Mouse (Mus musculus) megakaryocyte progenitor cell, adult 5-6 weeks (primary cell): ENCODE data around the gene Sec23ip. TPM values are rescaled to one million over a fixed set of nuclear protein-coding genes. Genes with fewer than 3 reads are reported as not detected.

Experiments
- ATAC-seq: replicated peaks from 2 replicates; pipeline ENCODE4 v1.8.0; 2016; ENCODE audit warnings: mild to moderate bottlenecking, moderate TSS enrichment, inconsistent platforms; ENCODE audit not compliant: poor library complexity
- total RNA-seq, 2 experiments: library from RNA; stranded (forward) in 1 of 2; stranded (reverse) in 1 of 2; fragments of 157-497, 149-512 nt in 1 of 2; fragments of 200-1000 nt in 1 of 2; gene quantifications; 2 replicates each; pipeline versions ENCODE4 v1.2.3 to v1.2.4; 2015 to 2017

Gene Sec23ip
- total RNA-seq (2015) (36.5 and 38.7 TPM in 2 replicates), total RNA-seq (2017) (48.2 and 54.3 TPM in 2 replicates)

DNA sequence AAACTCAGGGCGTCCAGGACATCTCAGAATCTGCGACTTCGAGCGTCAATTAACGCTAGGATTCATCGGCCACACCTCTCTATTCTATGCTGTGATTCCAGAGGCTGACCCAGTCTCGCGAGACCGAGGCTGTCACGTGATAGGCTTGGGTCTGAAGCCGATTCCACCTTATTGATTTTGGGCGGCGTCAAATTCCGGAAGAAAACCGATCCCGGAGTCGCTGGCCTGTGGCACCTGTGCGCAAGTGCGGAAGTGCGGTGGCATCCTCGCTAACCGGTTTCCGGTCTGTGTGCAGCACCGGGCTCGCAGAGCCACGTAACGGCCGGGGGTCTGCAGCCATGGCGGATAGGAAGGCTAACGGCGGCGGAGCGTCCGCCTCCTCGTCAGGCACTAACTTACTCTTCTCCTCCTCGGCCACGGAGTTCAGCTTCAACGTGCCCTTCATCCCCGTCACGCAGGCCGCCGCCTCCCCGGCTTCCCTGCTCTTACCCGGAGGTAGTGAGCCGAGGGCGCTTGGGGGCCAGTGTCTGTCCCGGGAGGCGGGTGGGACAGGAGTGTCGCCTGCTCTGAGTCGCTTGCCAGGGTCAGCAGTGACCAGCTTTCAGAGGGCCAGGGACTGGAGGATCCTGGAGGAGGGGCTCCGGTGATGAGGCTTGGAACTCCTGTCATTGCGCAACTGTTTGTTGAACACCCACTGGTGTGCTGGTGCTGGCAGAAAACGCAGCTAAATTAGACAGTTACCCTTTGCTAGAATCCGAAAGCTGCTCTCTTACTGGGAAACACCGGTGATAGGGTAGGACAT lies at the start of gene Sec23ip:
Gene Sec23ip, plus strand, starts transcription at position 260 of the 802 bp plus-strand sequence.
- ATAC-seq, result peak; percentile 74

DNA sequence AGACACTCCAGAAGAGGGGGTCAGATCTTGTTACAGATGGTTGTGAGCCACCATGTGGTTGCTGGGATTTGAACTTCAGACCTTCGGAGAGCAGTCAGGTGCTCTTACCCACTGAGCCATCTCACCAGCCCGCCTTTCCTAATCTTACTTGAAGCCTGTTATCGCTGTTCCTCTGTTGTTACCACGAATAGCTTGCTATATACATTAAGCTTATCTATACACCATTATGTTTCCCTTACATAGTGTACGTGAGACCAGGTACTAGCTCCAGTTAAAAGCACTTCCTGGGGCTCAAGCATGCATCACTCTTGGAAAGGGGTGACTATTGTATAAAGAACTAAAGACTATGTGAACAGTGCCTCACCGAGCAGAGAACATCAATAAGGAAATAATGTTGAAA lies 44.8 kb upstream of the Sec23ip start:
- ATAC-seq, result 0 out of 2 replicates have a peak, but pooled peaks have one; percentile 39

DNA sequence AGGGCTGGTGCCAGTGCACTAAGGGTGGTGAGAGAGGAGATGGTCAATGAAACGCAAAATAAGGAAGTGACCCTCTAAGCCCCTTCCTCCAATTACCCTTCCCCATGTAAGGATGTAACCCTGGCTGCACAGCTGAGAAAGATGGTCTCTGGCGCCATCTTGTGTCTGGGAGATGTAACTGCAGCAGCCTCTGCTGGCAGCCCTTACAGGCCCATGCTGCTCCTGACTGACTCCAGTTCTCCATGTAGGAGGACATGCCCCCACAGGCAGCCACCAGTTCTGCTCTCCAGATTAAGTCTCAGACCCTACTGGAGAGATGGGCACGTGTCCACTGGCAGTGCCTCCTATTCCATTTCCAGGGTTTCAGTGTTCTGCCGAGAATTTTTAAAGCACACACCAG lies 39.0 kb upstream of the Sec23ip start:
- ATAC-seq, result peak; percentile 97

DNA sequence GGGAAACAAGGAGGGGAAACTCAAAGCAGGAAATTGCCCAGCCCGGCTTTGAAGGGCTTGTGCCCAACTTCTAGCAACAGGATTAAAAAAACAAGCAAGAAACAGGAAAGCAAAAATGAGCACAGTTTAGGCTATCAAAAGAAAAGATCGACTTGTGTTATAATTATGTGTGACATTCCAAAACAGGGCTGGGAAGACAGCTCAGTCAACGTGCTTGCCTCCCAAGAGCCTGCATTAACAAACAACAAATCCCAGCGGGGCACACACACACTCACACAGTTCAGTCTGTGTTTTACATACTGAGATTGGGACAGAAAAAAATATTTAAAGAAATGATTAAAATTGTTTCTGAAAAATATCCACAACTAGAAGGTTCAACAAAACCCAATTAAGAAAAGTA lies 26.8 kb upstream of the Sec23ip start:
- ATAC-seq, result no peak

DNA sequence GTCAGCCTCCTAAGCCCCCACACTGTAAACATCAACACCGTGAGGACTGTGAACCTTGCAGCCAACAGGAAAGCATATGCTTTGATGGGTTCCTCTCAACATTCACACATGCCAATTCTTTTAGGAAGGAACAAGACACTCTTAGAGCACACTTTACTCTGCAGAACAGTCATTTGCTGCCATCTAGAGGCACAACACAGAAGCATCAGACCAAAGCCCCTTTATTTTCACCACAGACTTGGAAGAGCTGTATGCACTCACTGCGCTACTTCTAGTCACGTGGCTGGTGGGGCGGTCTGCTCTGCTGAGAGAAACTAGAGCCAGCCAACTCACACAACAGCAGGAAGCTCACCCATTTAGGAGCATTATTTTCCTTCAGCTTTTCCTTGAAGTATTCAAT lies 20.0 kb upstream of the Sec23ip start:
- ATAC-seq, result peak; percentile 96

DNA sequence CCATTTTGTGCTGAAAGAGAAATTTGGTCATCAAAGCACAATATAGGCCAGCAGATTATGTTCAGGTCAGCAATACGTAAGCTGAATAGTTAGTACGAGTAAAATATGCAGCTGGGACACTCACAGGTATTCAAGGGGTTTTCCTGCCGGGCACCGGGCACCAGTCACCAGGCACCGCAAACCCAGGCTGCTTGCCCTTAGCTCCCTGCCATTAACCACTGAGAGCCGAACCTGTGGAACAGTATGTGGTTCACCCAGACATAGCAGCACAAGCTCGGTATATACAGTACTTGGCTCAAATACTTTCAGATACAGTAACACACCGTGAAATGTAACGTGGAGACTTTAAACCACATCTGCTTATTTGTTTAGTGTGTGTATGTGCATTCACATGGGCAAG lies 19.6 kb upstream of the Sec23ip start:
- ATAC-seq, result no peak

DNA sequence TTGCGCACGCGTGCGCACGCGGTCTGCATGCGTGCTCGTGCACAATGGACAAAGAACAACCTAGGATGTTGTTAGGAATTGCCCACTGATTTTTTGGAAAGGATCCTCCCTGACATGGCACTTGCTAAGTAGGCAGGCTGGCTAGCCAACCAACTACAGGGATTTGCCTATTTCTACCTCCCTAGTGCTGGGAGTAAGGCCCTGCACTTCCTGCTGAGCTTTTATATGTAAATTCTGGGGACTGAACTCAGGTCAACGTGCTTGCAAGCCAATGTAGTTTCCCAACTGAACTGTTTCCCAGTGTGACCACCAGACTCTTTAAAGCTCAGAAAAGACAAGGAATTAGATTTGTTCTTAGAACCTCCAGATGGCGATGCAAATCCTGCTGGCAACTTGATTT lies 17.7 kb upstream of the Sec23ip start:
- ATAC-seq, result no peak

DNA sequence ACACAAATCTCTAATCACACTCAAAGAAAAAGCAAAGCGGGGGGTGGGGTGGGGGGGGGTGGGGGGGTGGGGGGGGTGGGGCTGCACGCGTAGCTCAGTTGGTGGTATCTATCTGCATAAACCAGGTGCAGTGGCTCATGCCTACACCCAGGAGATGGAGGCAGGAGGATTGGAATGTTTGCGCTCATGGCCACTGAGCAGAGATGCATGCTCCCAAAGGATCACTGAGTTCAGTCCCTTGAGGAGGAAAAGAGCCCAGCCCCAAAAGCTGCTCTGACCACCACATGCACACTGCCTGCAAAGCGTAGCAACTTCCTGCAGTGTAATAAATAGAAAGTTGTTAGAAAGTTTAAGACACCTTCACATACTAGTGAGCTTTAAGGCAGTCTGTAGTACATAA lies 17.0 kb upstream of the Sec23ip start:
- no peak for ATAC-seq

DNA sequence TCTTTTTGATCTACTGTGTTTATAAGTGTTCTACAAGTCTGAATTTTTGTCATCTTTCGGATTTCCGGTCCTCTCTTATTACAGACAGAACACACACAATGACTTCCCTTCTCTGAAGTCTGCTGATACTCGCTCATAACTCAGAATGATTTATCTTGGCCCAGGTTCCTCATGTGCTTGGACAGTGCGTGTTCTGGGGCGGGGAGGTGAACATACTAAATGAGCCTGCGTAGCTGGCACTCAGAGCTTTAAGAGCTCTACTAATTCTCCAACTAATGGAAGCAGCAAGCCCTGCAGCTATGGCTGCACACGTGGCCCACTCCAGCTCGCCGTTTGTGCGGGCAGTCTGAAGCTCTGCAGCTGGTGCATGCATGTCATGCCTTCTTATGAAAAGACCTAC lies 16.0 kb upstream of the Sec23ip start:
- peak; percentile 46 for ATAC-seq

DNA sequence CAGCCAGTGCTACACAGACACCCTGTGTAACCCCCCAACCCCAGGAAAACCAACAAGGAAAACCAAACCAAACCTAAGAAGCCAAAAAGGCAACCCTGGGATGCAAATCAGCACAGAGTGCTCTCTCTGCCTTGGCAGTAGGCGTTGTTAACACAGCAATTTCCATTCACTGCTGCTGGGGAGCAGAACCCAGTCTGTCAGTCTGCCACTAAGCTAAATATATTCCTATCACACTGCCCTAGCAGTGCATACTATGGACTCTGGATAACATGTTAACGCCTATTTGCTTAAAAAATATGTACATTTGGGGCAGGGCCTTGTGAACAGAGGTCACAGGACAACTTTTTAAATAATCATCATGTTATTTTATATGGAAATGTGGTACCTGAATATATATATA lies 13.2 kb upstream of the Sec23ip start:
- ATAC-seq, result no peak

DNA sequence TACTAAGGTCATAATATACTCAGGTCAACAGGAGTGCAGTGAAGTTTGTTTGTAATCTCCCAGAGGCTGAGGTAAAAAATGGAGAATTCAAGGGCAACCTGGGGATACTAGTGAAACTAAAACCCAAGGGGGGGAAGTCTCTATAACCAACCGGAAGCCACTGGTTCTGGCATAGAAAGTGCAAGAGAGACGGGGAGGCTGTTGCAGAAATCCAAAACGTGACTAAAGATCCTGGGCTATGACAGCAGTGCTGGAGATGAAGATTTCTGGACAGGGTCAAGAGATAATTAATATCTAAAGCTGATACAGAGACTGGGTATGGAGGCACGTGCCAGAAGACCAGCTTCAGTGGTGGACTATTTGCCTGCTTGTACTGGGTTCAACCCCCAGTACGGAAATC lies 6.7 kb upstream of the Sec23ip start:
- 0 out of 2 replicates have a peak, but pooled peaks have one; percentile 18 for ATAC-seq

DNA sequence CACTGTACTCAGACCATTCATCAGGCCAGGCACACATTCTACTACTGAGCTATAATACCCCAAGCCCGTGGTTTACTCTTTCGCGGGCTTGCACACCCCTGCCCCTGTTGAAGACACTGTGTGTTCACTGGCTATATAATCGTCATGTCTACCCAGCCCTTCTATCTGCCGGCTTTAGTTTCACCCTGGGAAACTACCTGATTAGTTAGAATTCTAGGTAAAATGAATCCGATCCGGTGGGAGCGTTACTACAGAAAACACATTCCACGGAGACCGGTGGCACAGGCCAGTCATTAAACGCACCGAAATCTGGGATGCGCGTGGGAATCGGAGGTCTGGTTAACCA lies 5.7 kb upstream of the Sec23ip start:
- no peak for ATAC-seq

DNA sequence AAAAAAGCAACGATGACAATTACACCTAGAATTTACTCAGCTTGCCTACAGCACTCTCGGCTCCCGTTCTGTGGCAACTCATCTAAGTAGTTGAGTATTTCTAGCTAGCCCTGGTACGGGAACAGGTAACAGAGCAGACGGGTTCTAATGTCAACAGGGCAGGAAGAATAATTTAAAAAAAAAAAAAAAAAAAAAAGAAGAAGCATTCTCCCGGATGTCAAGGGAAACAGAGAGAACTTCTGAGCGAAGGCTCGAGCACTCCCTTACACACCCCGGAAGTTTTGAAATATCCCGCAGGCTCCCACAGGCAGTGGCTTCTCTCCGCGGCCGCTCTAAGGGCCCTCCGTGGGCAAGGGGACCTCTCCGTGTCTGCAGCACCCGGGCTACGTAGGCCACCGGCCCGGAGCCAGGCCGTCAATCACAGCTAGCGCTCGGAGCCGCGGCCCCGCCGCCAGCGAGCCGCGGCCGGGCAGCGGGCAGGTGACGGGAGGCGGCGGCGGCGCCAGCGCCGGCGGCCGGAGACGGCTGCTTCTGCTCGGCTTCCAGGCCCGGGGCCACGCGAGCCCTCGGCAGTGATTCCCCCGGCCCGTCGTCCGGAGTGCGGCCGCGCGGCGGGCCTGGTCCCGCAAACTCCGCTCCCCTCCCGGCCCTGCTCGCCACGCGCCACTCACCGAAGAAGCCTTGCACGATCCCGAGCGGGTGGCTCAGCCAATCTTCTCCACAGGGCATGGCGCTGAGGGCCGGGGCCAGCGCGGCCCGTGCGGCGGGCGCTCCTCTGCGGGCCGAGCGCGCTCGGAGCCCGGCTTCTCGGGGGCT lies 5.1 kb upstream of the Sec23ip start:
- peak; percentile 59 for ATAC-seq

DNA sequence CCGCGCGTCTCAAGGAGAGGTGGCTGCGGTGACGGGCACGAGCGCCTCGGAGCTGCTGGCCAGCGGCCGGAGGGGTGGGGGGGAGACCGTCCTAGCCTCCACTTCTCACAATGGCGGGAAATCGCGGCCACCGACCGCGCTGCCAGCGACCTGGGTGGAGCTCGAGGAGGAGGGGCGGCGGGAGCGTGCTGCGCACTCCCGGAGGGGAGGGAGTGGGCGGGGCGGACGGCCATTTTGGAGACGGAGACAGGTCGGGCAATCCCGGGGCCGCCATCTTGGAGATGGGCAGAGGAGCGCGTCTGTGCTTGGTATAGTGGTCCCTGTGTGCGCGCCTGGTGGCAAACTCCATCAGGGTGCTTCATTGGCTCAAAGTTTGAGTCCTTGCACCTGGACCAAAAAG lies 4.4 kb upstream of the Sec23ip start, which contains the start of gene Mcmbp:
Gene Mcmbp, minus strand, starts transcription at position 162 of the 400 bp plus-strand sequence.
- ATAC-seq, result peak; percentile 73

DNA sequence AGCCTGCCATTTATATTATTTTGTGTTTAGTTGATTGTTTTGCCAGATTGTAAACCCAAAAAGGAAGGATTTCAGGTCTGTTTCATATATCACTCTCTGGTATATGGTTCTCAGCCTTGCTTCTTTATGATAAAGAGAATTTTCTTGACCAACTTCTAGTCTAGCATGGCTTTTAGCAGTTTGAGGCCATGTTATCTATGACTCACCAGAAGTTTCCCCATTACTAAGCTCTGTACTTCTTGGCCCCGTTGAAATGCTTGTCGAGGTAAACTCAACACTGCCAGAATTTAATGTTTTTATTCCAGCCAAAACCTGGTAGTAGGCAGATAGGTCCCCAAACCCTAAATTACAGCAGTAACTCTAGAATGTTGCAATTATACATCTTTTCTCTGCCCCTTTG lies 845 bp upstream of the Sec23ip start:
- ATAC-seq, result no peak

DNA sequence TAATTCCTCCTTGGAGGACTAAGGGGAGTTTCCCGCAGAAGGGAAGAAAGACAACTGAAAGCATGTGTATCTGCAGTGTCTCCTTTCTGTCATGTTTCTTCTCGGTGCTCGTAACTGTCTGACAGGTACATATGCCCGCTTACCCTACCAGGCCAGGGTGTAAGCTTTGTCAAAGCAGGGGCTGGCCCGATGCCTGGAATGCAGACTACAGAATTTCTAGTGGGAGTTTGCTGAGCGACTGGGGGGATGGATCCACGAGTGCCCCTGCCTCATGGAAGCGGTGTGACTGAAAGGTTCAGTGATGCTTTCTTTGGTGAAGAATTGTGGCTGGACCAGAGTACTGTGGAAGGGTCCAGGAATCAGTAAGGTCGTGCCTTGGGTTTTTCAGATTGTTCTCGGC lies 1.4 kb downstream of the Sec23ip start:
- no peak for ATAC-seq

DNA sequence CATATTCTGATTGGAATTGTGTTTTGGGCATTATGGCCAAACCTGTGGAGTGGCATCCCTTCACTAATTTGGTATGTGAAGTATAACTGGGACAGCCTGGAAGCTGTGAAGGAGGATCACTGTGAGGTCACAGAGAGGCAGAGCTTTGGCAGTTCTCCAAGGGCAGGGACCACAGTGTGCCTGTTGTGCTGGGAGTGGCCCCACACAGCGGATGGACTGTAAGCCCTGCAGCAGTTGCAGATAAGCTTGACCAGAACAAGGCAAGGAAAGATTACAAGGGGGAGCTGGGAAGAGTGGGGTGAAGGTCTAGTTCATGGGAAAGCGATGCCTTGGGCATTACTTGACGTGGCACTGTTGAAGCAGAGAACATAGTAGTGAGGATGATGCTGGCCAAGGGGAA lies 4.0 kb downstream of the Sec23ip start:
- peak; percentile 47 for ATAC-seq

DNA sequence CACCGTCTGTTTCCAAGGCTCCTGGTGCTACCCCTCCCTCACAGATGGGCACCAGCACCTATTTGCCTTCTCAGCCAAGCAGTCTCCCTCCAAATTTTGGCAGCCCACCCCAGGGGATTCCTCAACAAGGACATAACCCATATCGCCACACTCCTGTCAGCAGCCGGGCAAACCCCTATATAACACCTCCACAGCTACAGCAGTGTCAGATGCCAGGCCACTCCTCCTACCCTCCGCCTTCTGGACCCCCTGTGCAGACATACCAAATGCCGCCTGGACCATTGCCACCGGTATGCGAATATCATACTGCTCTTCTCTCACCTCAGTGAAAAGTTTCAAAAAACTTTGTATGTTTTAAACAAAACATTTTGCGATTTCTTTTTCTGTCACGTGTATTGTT lies 5.6 kb downstream of the Sec23ip start:
- ATAC-seq, result no peak

DNA sequence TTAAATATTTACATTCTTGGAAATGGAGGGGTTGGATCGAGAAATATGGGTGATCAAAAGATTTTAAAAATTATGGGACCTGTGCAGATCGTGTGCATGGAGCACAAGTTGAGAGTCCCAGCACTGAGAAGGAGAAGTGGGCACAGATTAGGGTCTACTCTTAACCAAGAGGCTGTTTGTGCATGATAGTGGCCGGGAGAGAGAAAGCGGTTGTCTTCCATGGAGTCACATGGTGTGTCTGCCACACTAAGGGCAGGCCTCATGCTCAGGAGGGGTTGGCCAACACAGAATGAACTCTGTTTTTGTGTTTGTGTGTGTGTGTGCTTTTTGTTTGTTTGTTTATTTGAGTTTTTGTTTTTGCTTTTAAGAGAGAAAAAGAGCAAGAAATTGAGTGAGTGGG lies 7.3 kb downstream of the Sec23ip start:
- peak; percentile 57 for ATAC-seq

DNA sequence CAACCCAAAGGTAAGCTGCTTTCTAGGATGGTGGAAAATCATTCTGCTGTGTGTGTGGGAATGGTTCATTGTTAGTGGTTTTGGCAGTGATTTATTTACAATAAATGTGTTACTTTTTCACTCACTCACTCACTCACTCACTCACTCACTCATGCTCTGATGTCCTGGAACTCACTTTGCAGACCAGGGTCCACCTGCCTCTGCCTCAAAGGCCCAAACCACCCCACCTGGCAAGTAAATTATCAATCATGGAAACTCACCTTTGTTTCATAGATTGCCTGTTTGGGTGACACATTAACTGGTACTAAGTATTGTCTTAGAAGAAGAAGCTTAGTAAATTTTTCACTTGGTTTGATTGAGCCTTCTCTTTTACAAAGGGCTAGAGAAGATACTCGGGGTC lies 10.7 kb downstream of the Sec23ip start:
- ATAC-seq, result no peak

DNA sequence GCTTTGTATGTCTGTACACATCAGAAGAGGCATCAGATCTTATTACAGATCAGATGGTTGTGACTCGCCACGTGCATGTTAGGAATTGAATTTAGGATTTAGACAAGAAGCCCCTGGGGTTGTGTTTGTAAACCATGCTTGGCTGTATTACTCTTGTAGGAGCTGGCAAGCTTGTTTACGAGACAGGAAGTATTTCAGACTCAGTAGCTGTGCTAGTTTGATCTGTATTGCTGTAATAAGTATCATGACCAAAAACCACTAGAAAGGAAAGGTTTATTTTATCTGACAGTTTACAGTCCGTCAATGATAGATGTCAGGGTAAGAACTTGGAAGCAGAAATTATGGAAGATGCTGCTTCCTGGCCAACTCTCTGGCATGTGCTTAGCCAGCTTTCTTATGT lies 14.2 kb downstream of the Sec23ip start:
- ATAC-seq, result no peak

DNA sequence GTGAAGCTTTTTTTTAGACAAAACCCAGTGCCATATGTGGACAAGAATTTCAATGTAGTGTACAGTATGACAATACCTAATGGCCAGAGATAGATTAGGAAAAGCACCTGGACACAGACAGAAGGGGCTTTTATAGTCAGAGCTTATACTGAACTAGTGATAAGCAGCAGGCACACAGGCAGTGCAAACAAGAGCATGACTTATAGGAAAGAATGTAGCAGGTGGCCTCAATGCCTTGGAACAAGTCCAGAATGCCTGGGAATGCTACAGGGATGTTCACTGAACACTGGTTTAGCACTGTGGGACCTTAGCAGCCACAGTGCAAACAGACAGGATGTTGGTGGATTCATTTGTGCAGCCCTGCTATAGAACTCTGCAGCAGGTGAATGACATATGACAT lies 22.0 kb downstream of the Sec23ip start:
- no peak for ATAC-seq
